In the genomic region with DNA sequence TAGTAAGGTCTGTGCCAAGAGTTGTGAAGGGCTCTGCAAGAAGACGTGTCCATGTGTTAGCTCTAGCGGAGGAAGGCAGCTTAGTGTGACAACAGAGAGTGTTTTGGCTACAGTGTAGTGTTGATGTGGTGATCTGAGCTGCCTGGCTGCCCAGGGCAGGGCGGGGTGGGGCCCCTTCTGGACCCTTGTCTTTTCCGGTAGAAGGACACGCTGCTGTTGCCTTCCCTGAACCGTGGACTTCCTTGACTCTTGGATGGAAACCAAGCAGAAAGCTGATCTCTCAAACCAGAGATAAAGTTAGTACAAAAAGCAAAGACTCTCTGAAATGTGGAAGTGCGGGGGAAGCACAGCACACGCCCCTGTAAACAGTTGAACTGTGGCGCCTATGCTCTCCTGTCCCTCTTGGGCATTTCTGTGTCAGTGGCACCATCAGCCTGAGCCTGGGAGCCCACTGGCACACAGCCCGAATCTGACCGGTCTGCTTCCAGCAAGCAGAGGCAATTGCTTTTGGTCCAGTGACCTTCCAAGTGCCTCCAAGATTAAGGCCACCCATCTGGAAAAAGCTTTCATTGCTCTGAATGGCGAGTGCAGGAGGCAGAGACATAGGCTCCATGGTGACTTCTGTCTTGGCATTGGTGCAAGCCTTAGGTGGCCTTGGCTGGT, we compare ENCODE assay signal across 9 mouse cellular contexts. TPM values are rescaled to one million over a fixed set of nuclear protein-coding genes. Genes with fewer than 3 reads are reported as not detected.
DNase-seq lines count a peak whose midpoint lies in the region; ATAC-seq and TF ChIP-seq lines count a peak whose summit lies in the region.
"Had no signal": no experiment of that assay in that cellular context is flagged by ENCODE, and none has a peak within 500 bp of the region (broad histone marks: within the 10 kb centered on the region; RNA-seq: fewer than 3 reads in every experiment).

No protein-coding gene starts in this region.

- 58% methylated on average over 12 of the region's 12 CpGs for WGBS in neural tube, embryonic 13.5 days
- 16% methylated on average over 12 of the region's 12 CpGs for WGBS in kidney, postnatal 0 days
- 53% methylated on average over 12 of the region's 12 CpGs for WGBS in neural tube, embryonic 15.5 days

- no peak overlapping the region for H3K4me3 ChIP-seq in neural tube, embryonic 13.5 days
- H3K4me3 ChIP-seq in kidney, postnatal 0 days (replicated peaks; ENCODE audit: low read depth, low read length), result no peak overlapping the region
- no peak overlapping the region for H3K4me3 ChIP-seq in neural tube, embryonic 15.5 days (replicated peaks)
- H3K4me3 ChIP-seq: myocyte had no signal

- peaks cover 47% of the 10 kb centered on the region for H3K4me1 ChIP-seq in neural tube, embryonic 13.5 days (replicated peaks)
- H3K4me1 ChIP-seq in kidney, postnatal 0 days (replicated peaks; ENCODE audit: insufficient read depth, low read length), result peaks cover 27% of the 10 kb centered on the region
- peaks cover 32% of the 10 kb centered on the region for H3K4me1 ChIP-seq in neural tube, embryonic 15.5 days

- no peaks in the 10 kb centered on the region for H3K9me3 ChIP-seq in neural tube, embryonic 13.5 days
- no peaks in the 10 kb centered on the region for H3K9me3 ChIP-seq in kidney, postnatal 0 days (replicated peaks; ENCODE audit: low read length)
- H3K9me3 ChIP-seq in neural tube, embryonic 15.5 days (replicated peaks), result no peaks in the 10 kb centered on the region

- H3K4me2 ChIP-seq in neural tube, embryonic 13.5 days, result no peak overlapping the region
- no peak overlapping the region for H3K4me2 ChIP-seq in kidney, postnatal 0 days (ENCODE audit: low read length)
- H3K4me2 ChIP-seq in neural tube, embryonic 15.5 days, result 0 out of 2 replicates have a peak overlapping the region, but pooled peaks have one; percentile 3

- no peak for DNase-seq in neural tube, embryonic 10.5 days (ENCODE audit: extremely low spot score, low spot score)
- peak; percentile 72 for DNase-seq in cerebellum, adult 11 months
- DNase-seq in heart, adult 8-10 months (ENCODE audit: low spot score), result peak; percentile 76
- DNase-seq in kidney, postnatal 0 days (ENCODE audit: low spot score), result peak; percentile 76
- no peak for DNase-seq in frontal cortex, postnatal 25 days (ENCODE audit: low spot score in 2 of 2)

- TF ChIP-seq CTCF in kidney, postnatal 0 days (IDR thresholded peaks at IDR 0.05; ENCODE audit: low read depth), result no peak

- no peak overlapping the region for H3K27ac ChIP-seq in neural tube, embryonic 13.5 days (replicated peaks)
- H3K27ac ChIP-seq in kidney, postnatal 0 days, result peak overlapping the region; percentile 77
- 0 out of 2 replicates have a peak overlapping the region, but pooled peaks have one; percentile 15 for H3K27ac ChIP-seq in neural tube, embryonic 15.5 days (replicated peaks)

- ATAC-seq in neural tube, embryonic 13.5 days (ENCODE audit: low read depth), result peak; percentile 47; the same call in 1 of the 2 replicates
- peak; percentile 81 for ATAC-seq in kidney, postnatal 0 days (replicated peaks; ENCODE audit: low FRiP score, low read depth)
- ATAC-seq in neural tube, embryonic 15.5 days (ENCODE audit: low FRiP score), result peak; percentile 55
- no peak for ATAC-seq in erythroblast, adult 5-6 weeks (replicated peaks; ENCODE audit: low FRiP score, poor library complexity, severe bottlenecking)

- no peaks in the 10 kb centered on the region for H3K36me3 ChIP-seq in neural tube, embryonic 13.5 days
- H3K36me3 ChIP-seq in kidney, postnatal 0 days (ENCODE audit: insufficient read depth, low read length), result no peaks in the 10 kb centered on the region
- no peaks in the 10 kb centered on the region for H3K36me3 ChIP-seq in neural tube, embryonic 15.5 days

- no peak overlapping the region for H3K9ac ChIP-seq in neural tube, embryonic 13.5 days
- no peak overlapping the region for H3K9ac ChIP-seq in kidney, postnatal 0 days (ENCODE audit: low read depth, low read length)
- no peak overlapping the region for H3K9ac ChIP-seq in neural tube, embryonic 15.5 days (replicated peaks)

- H3K27me3 ChIP-seq in neural tube, embryonic 13.5 days, result no peaks in the 10 kb centered on the region
- H3K27me3 ChIP-seq in kidney, postnatal 0 days (ENCODE audit: insufficient read depth, low read length), result no peaks in the 10 kb centered on the region
- H3K27me3 ChIP-seq in neural tube, embryonic 15.5 days (replicated peaks), result no peaks in the 10 kb centered on the region

RNA-seq across cellular contexts. Expression of a gene that starts 48.7 kb away (rescaled TPM):
- polyA plus RNA-seq in neural tube, embryonic 13.5 days (2015; fragmentation: Nextera tagmentation; extraction: Ambion mirVana), result 22.2 and 25.6 TPM in 2 replicates
- 10 to 100 TPM; 11.3 to 15.0 (median 13.6) TPM for total RNA-seq in heart, adult 8-10 months (2022)
- 47.4 and 49.9 TPM in 2 replicates for polyA plus RNA-seq in kidney, postnatal 0 days (2015; fragmentation: Nextera tagmentation; extraction: Ambion mirVana)
- polyA plus RNA-seq in neural tube, embryonic 15.5 days (2015; fragmentation: Nextera tagmentation; extraction: Ambion mirVana), result 22.7 and 22.9 TPM in 2 replicates
- 7.1 and 25.3 TPM in 2 replicates for total RNA-seq in erythroblast, adult 5-6 weeks (2015; ENCODE audit: low replicate concordance)
- total RNA-seq in erythroblast, adult 5-6 weeks (2017; ENCODE audit: low replicate concordance), result 30.1 and 55.5 TPM in 2 replicates

Comparison
In these comparisons a context has a peak if more than half of its experiments do, and no peak if none do; other contexts are left out.
1. DNase-seq: peak in cerebellum, adult 11 months (single experiment), heart, adult 8-10 months (single experiment) and kidney, postnatal 0 days (single experiment); none in neural tube, embryonic 10.5 days (single experiment) and frontal cortex, postnatal 25 days (0 of 2).